Mouse (Mus musculus) embryonic facial prominence, embryonic 14.5 days (tissue): ENCODE results near the gene Ocm. TPM values are rescaled to one million over a fixed set of nuclear protein-coding genes. Genes with fewer than 3 reads are reported as not detected.

Experiments
- ATAC-seq: fragments of 200-750 bp; cut with Nextera tagmentation; 2 replicates; pipeline ENCODE4 v1.8.0; 2017; ENCODE audit warnings: low read depth, moderate number of reproducible peaks, moderate TSS enrichment
- DNase-seq: peaks from one replicate; pipeline ENCODE4 v3.0.0-alpha.2; 2015; ENCODE audit warnings: low spot score
- H3K27ac ChIP-seq: fragments of 300-500 bp; sonication (generic); replicated peaks from 2 replicates; pipeline ENCODE4 v1.5.1; 2014; ENCODE audit warnings: low read depth, mild to moderate bottlenecking, low read length, moderate library complexity
- H3K27me3 ChIP-seq: fragments of 300-500 bp; sonication (generic); replicated peaks from 2 replicates; pipeline ENCODE4 v1.6.1; 2014; ENCODE audit warnings: low read length; ENCODE audit not compliant: control insufficient read depth, insufficient read depth
- H3K36me3 ChIP-seq: fragments of 300-500 bp; sonication (generic); 2 replicates; pipeline ENCODE4 v1.6.1; 2014; ENCODE audit warnings: low read length, mixed read lengths; ENCODE audit not compliant: control insufficient read depth, insufficient read depth
- H3K4me1 ChIP-seq: fragments of 300-500 bp; sonication (generic); 2 replicates; pipeline ENCODE4 v1.6.1; 2014; ENCODE audit warnings: antibody characterized with exemption, low read length; ENCODE audit not compliant: control insufficient read depth, insufficient read depth
- H3K4me2 ChIP-seq: fragments of 300-500 bp; sonication (generic); 2 replicates; pipeline ENCODE4 v1.6.1; 2014; ENCODE audit warnings: low read depth, mild to moderate bottlenecking, low read length, moderate library complexity, mixed read lengths
- H3K4me3 ChIP-seq: fragments of 300-500 bp; sonication (generic); 2 replicates; pipeline ENCODE4 v1.5.1; 2014; ENCODE audit warnings: low read depth, mild to moderate bottlenecking, low read length
- H3K9ac ChIP-seq: fragments of 300-500 bp; sonication (generic); 2 replicates; pipeline ENCODE4 v1.6.1; 2014; ENCODE audit warnings: low read depth, mild to moderate bottlenecking, low read length, moderate library complexity, mixed read lengths
- H3K9me3 ChIP-seq: fragments of 300-500 bp; sonication (generic); 2 replicates; pipeline ENCODE4 v1.6.1; 2016; ENCODE audit warnings: low read length; ENCODE audit not compliant: control insufficient read depth
- WGBS: fragments of 180-500 bp; shearing (Covaris S2); extraction: QIAGEN DNeasy Blood & Tissue Kit; methylation state at CpG from one replicate; pipeline ENCODE4 v1.1.7; 2014; 5-methylcytosine and 5-hydroxymethylcytosine counted together
- polyA plus RNA-seq: library from polyadenylated mRNA; unstranded; fragments of >200 nt; fragmentation: Nextera tagmentation; extraction: Ambion mirVana; gene quantifications from 2 replicates; pipeline ENCODE4 v1.2.1, GENCODE M21; 2014

Ocm gene
- polyA plus RNA-seq, 1 experiment from 2014 or later = 1.1 TPM

DNA sequence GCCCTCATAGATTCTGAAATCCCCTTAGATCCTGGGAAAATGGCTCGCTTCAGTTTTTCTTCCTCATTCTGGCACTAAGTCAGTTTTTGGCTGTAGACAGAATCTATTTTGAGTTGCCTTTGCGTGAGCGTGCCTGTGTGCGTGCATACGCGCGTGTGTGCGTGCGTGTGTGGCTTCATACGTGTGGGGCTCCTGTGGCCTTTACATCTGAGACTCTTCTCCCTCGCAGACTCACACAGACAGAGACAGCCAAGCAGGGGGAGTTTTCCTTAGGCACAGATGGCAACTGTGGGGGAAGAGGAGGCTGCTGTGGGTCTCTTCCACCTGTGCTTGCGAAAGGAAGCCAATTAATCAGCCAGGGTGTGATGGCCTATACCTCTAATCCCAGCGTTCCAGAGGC is 20.9 kb upstream of the Ocm start:
- ATAC-seq (no peak), DNase-seq (no peak)
- Histone ChIP-seq H3K27me3 (no peaks in the 10 kb centered on the region), H3K27ac (no peak overlapping the region), H3K4me2 (peak overlapping the region; percentile 18; the same call in 1 of the 2 replicates), H3K9me3 (no peaks in the 10 kb centered on the region), H3K9ac (0 out of 2 replicates have a peak overlapping the region, but pooled peaks have one; percentile 8), H3K36me3 (no peaks in the 10 kb centered on the region), H3K4me3 (no peak overlapping the region), H3K4me1 (no peaks in the 10 kb centered on the region)
- whole genome bisulfite sequencing = 52% methylated on average over 13 of the region's 13 CpGs

- H3K4me1 ChIP-seq = no peaks in the 10 kb centered on the region
- H3K9ac ChIP-seq = no peak overlapping the region
- no peaks in the 10 kb centered on the region for H3K9me3 ChIP-seq
- H3K4me2 ChIP-seq = no peak overlapping the region
- no peak for ATAC-seq
- no peak overlapping the region for H3K4me3 ChIP-seq
- DNase-seq = no peak
- 86% methylated on average over 11 of the region's 11 CpGs for WGBS
- no peaks in the 10 kb centered on the region for H3K36me3 ChIP-seq
- no peak overlapping the region for H3K27ac ChIP-seq
- H3K27me3 ChIP-seq = no peaks in the 10 kb centered on the region
Observed at GRCm38 (mm10) chr5:144043166-144043565, 16.7 kb upstream of the Ocm start.

DNA sequence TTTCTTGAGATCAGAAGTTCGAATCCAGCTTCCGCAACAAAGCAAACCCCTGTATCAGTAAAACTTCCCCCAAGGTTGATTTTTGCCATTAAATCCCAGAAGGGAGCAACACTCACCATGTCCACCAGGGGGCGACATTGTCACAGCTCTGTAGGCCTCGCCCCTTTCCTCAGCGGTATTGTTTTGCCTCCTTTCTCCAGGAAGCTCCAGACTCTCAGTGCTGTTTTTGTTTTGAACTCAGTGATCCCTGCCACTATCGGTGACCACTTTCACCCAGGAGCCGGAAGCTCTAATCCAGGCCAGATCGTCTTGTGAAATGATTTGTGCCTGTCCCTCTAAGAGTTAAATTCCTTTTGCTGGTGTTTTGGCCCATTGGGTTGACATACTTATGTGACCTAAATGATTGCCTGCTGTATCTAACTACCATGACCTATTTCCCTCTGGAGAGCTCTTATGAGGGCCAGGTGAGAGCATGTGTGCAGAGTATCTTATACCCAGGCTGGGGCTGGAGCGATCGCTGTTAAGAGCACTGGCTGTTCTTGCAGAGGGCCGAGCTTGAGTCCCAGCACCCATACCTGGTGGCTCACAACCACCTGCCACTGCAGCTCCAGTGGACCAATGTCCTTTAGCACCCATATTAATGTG is 14.4 kb upstream of the Ocm start:
- H3K36me3 ChIP-seq = no peaks in the 10 kb centered on the region
- no peak overlapping the region for H3K4me3 ChIP-seq
- no peaks in the 10 kb centered on the region for H3K27me3 ChIP-seq
- DNase-seq (peak; percentile 74), ATAC-seq (0 out of 2 replicates have a peak, but pooled peaks have one; percentile 57)
- H3K9me3 ChIP-seq = no peaks in the 10 kb centered on the region
- peak overlapping the region; percentile 13; the same call in 1 of the 2 replicates for H3K4me2 ChIP-seq
- H3K9ac ChIP-seq = no peak overlapping the region
- no peak overlapping the region for H3K27ac ChIP-seq
- no peaks in the 10 kb centered on the region for H3K4me1 ChIP-seq
- WGBS = 42% methylated on average over 11 of the region's 11 CpGs

GRCm38 (mm10) chr5:144039886-144040285 is 13.4 kb upstream of the Ocm start:
- no peak for ATAC-seq
- Histone ChIP-seq H3K27ac (no peak overlapping the region), H3K4me1 (no peaks in the 10 kb centered on the region), H3K9me3 (no peaks in the 10 kb centered on the region), H3K36me3 (no peaks in the 10 kb centered on the region), H3K9ac (no peak overlapping the region), H3K27me3 (no peaks in the 10 kb centered on the region), H3K4me2 (no peak overlapping the region), H3K4me3 (no peak overlapping the region)
- WGBS = 95% methylated on average over 5 of the region's 5 CpGs
- DNase-seq = no peak

DNA sequence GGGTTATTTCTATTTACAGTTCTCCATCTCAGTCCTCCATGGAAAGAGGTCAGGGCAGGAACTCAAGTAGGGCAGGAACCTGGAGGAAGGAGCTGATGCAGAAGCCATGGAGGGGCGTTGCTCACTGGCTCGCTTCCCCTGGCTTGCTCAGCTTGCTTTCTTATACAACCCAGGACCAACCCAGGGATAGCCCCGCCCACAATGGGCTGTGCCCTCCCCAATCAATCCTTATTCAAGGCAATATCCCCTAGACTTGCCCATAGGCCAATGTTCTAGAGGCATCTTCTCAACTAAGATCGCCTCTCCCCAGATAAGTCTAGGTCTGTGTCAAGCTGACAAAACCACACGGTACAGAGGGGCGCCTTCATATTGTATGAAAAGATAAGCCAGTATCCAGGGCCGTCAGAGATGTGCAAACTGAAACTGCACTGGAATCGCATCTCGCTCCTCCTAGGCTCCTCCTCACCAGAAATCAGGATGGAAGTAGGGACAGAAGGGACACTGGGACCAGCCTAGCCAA is 12.7 kb upstream of the Ocm start:
- WGBS = 80% methylated on average over 9 of the region's 9 CpGs
- no peak overlapping the region for H3K27ac ChIP-seq
- H3K4me3 ChIP-seq = no peak overlapping the region
- no peaks in the 10 kb centered on the region for H3K27me3 ChIP-seq
- no peak overlapping the region for H3K9ac ChIP-seq
- H3K36me3 ChIP-seq = no peaks in the 10 kb centered on the region
- H3K9me3 ChIP-seq = no peaks in the 10 kb centered on the region
- no peaks in the 10 kb centered on the region for H3K4me1 ChIP-seq
- H3K4me2 ChIP-seq = no peak overlapping the region
- ATAC-seq = no peak
- no peak for DNase-seq

DNA sequence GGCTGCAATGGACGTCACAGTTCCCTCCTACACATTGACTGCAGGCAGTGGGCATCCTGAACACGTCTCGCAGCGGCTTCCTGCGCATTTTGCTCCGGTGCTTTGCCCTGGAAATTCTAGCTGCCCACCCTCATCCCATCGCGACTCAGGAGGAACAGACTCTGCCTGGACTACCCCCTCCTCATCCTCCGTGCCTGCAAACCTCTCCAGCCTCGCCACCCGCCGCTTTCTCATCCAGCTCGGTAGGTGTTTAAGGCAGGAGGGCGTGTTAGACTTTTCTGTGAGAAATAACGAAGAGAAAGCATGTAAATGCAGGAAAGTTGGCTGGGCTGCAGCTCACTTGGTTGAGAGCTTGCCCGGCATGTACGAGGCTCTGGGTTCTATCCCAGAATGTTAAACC is 10.5 kb upstream of the Ocm start:
- ATAC-seq (no peak), DNase-seq (no peak)
- Histone ChIP-seq H3K27me3 (no peaks in the 10 kb centered on the region), H3K4me2 (no peak overlapping the region), H3K27ac (no peak overlapping the region), H3K9ac (no peak overlapping the region), H3K4me1 (no peaks in the 10 kb centered on the region), H3K4me3 (no peak overlapping the region), H3K36me3 (no peaks in the 10 kb centered on the region), H3K9me3 (no peaks in the 10 kb centered on the region)
- WGBS = 60% methylated on average over 17 of the region's 17 CpGs

GRCm38 (mm10) chr5:144034567-144034966 is 8.1 kb upstream of the Ocm start:
- 65% methylated on average over 7 of the region's 7 CpGs for WGBS
- Histone ChIP-seq H3K4me3 (no peak overlapping the region), H3K4me1 (no peaks in the 10 kb centered on the region), H3K27ac (no peak overlapping the region), H3K9me3 (no peaks in the 10 kb centered on the region), H3K9ac (no peak overlapping the region), H3K4me2 (no peak overlapping the region), H3K27me3 (no peaks in the 10 kb centered on the region), H3K36me3 (no peaks in the 10 kb centered on the region)
- DNase-seq (no peak), ATAC-seq (no peak)

DNA sequence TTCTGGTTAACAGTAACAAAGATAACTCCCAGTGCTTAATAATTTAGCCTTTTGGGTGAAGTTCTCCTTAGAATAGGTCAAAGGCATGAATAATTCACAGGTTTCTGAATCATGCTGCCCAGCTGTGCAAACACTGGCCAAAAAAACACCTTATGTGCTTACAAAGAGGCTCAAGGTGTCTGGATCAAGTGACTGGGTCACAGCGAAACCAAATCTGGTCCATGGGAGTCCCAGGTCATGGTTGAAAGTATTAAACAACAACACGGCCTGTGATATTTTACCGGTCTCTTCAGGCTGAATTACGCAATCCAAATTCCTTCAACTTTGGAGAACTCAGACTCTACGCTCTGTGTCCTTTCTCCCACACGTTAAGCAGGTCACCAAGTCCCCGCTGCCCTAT is 6.0 kb upstream of the Ocm start:
- ATAC-seq = no peak
- Histone ChIP-seq H3K36me3 (no peaks in the 10 kb centered on the region), H3K4me3 (no peak overlapping the region), H3K9me3 (no peaks in the 10 kb centered on the region), H3K27ac (no peak overlapping the region), H3K27me3 (no peaks in the 10 kb centered on the region), H3K4me2 (no peak overlapping the region), H3K4me1 (no peaks in the 10 kb centered on the region), H3K9ac (no peak overlapping the region)
- DNase-seq = no peak
- WGBS = 72% methylated on average over 7 of the region's 7 CpGs

DNA sequence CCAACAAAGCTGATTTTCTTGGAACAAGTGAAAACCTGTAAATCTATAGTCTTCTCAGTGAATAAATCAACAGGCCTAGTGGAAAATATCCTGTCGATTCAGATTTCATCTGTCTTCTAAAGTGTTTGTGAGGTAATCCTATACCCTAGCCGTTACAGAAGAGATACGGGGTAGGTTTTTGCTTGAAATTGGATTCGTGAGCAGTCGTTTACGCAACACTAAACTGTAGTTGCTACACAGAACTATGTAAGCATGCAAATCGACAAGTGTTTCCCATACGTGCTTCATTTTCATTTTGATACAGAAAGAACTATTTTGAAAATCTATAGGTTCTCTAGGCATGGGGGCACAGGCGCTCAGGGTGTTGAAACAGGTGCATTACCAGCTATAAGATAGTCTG is 10.6 kb downstream of the Ocm start:
- no peak overlapping the region for H3K9ac ChIP-seq
- 81% methylated on average over 9 of the region's 9 CpGs for WGBS

More for the DNA sequence above, 10.6 kb downstream of the Ocm start:
- DNase-seq (no peak), ATAC-seq (no peak)
- H3K4me3 ChIP-seq = no peak overlapping the region
- no peak overlapping the region for H3K4me2 ChIP-seq
- H3K27me3 ChIP-seq = no peaks in the 10 kb centered on the region
- peaks cover 18% of the 10 kb centered on the region for H3K36me3 ChIP-seq
- no peaks in the 10 kb centered on the region for H3K9me3 ChIP-seq
- H3K27ac ChIP-seq = no peak overlapping the region
- H3K4me1 ChIP-seq = no peaks in the 10 kb centered on the region
